In the genomic region with DNA sequence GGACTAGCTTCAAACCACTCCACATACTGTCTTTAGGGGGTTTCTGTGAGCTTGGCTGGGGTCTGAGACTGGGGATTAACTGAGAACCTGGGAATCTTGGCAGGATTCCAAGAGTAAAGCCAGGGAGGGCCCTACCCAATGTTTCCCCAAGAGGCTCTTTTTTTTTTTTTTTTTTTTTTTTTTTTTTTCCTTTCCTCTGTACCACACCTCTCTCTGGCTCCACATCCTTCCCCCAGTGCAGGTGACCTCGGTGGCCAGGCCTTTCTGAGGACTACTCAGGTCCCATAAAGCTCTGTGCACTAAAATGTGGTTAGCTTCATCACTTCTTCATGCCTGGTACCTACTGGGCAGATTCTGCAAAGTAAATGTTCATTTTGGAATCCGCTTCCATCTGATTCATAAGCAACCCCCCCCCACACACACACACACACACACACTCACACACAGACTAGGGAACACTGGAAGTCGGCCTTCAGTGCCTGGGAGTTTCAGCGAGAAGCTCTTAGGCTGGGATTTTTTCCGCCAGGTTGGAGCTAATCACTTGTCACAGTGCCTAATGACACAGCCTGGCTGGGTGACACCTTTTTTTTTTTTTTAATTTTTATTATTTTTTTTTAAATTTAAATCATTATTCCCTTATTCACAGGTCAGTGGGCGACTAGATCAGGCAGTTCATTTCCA, we compare ENCODE assay signal across 9 mouse cellular contexts. TPM values are rescaled to one million over a fixed set of nuclear protein-coding genes. Genes with fewer than 3 reads are reported as not detected.
A peak's percentile ranks its signal among the peaks of the same experiment; 100 is the strongest.
DNase-seq lines count a peak whose midpoint lies in the region; ATAC-seq and TF ChIP-seq lines count a peak whose summit lies in the region.
"Had no signal": no experiment of that assay in that cellular context is flagged by ENCODE, and none has a peak within 500 bp of the region (broad histone marks: within the 10 kb centered on the region; RNA-seq: fewer than 3 reads in every experiment).

No protein-coding gene starts in this region.

- no peak for TF ChIP-seq POLR2A in cerebellum, adult 2 months (IDR thresholded peaks at IDR 0.05; ENCODE audit: borderline replicate concordance, insufficient read depth, low read length)

- no peak overlapping the region for H3K27ac ChIP-seq in cerebellum, adult 2 months (ENCODE audit: insufficient read depth, low read length)
- H3K27ac ChIP-seq in forebrain, postnatal 0 days (ENCODE audit: low read depth, low read length), result peak overlapping the region; percentile 92
- H3K27ac ChIP-seq in liver, embryonic 16.5 days (ENCODE audit: low read length), result no peak overlapping the region
- no peak overlapping the region for H3K27ac ChIP-seq in stomach, embryonic 15.5 days
- H3K27ac ChIP-seq: macrophage had no signal

- peak overlapping the region; percentile 87 for H3K9ac ChIP-seq in forebrain, postnatal 0 days
- no peak overlapping the region for H3K9ac ChIP-seq in liver, embryonic 16.5 days (ENCODE audit: low read depth, low read length)
- no peak overlapping the region for H3K9ac ChIP-seq in stomach, embryonic 15.5 days

- H3K4me3 ChIP-seq in cerebellum, adult 2 months (replicated peaks; ENCODE audit: insufficient read depth, low read depth, low read length), result peak overlapping the region; percentile 86
- peak overlapping the region; percentile 79 for H3K4me3 ChIP-seq in E14TG2a.4 (replicated peaks; ENCODE audit: low read length)
- peak overlapping the region; percentile 75 for H3K4me3 ChIP-seq in forebrain, postnatal 0 days (ENCODE audit: low read depth, low read length)
- H3K4me3 ChIP-seq in liver, embryonic 16.5 days (ENCODE audit: low read depth, low read length), result peak overlapping the region; percentile 37
- peak overlapping the region; percentile 51 for H3K4me3 ChIP-seq in stomach, embryonic 15.5 days (replicated peaks)

- H3K9me3 ChIP-seq in E14TG2a.4 (ENCODE audit: low read length), result no peaks in the 10 kb centered on the region
- no peaks in the 10 kb centered on the region for H3K9me3 ChIP-seq in forebrain, postnatal 0 days (ENCODE audit: low read length)
- H3K9me3 ChIP-seq in liver, embryonic 16.5 days (replicated peaks; ENCODE audit: control insufficient read depth, low read length), result no peaks in the 10 kb centered on the region
- no peaks in the 10 kb centered on the region for H3K9me3 ChIP-seq in stomach, embryonic 15.5 days

- TF ChIP-seq CTCF in cerebellum, adult 2 months (IDR thresholded peaks at IDR 0.05; ENCODE audit: borderline replicate concordance, insufficient read depth, low read depth, low read length), result no peak
- TF ChIP-seq CTCF in E14TG2a.4 (conservative IDR thresholded peaks at IDR 0.05; ENCODE audit: low read length), result no peak
- no peak for TF ChIP-seq CTCF in forebrain, postnatal 0 days (IDR thresholded peaks at IDR 0.05; ENCODE audit: low read depth)

- ATAC-seq in forebrain, postnatal 0 days, result peak; percentile 7; the same call in 1 of the 2 replicates
- no peak for ATAC-seq in liver, embryonic 16.5 days (ENCODE audit: low read depth)
- peak; percentile 18; the same call in 1 of the 2 replicates for ATAC-seq in stomach, embryonic 15.5 days (ENCODE audit: insufficient read depth, low FRiP score, low read depth)

- no peaks in the 10 kb centered on the region; the same call in 1 of the 2 replicates for H3K27me3 ChIP-seq in cerebellum, adult 2 months (ENCODE audit: control insufficient read depth, insufficient read depth, low read length)
- peaks cover 52% of the 10 kb centered on the region for H3K27me3 ChIP-seq in E14TG2a.4 (ENCODE audit: insufficient read depth, low read length)
- H3K27me3 ChIP-seq in forebrain, postnatal 0 days (ENCODE audit: insufficient read depth, low read length), result no peaks in the 10 kb centered on the region
- peaks cover 35% of the 10 kb centered on the region for H3K27me3 ChIP-seq in liver, embryonic 16.5 days (ENCODE audit: control insufficient read depth, insufficient read depth, low read depth, low read length)
- peaks cover 35% of the 10 kb centered on the region for H3K27me3 ChIP-seq in stomach, embryonic 15.5 days (replicated peaks)

- H3K4me2 ChIP-seq in forebrain, postnatal 0 days (ENCODE audit: low read depth), result peak overlapping the region; percentile 63
- H3K4me2 ChIP-seq in liver, embryonic 16.5 days (ENCODE audit: low read depth, low read length), result peak overlapping the region; percentile 42
- H3K4me2 ChIP-seq in stomach, embryonic 15.5 days, result peak overlapping the region; percentile 85

- DNase-seq in cerebellum, adult 2 months, result peak in 1 of 2 experiments; percentile 15
- DNase-seq in cerebellum, adult 11 months, result no peak
- peak; percentile 68 for DNase-seq in forebrain, postnatal 0 days
- no peak for DNase-seq in urinary bladder, postnatal 4 days (ENCODE audit: low spot score in 2 of 2)
- DNase-seq in ovary, postnatal 10 days (ENCODE audit: low spot score), result no peak

- 8% methylated on average over 6 of the region's 6 CpGs for WGBS in cerebellum, adult 2 months
- 2% methylated on average over 6 of the region's 6 CpGs for WGBS in forebrain, postnatal 0 days
- 4% methylated on average over 6 of the region's 6 CpGs for WGBS in liver, embryonic 16.5 days (ENCODE audit: insufficient replicate concordance)
- WGBS in stomach, embryonic 15.5 days, result 5% methylated on average over 6 of the region's 6 CpGs

- peaks cover 3% of the 10 kb centered on the region; the same call in 1 of the 2 replicates for H3K4me1 ChIP-seq in cerebellum, adult 2 months (ENCODE audit: control insufficient read depth, insufficient read depth, low read length)
- peaks cover 38% of the 10 kb centered on the region for H3K4me1 ChIP-seq in E14TG2a.4 (replicated peaks; ENCODE audit: low read depth, low read length)
- H3K4me1 ChIP-seq in forebrain, postnatal 0 days (ENCODE audit: insufficient read depth), result no peaks in the 10 kb centered on the region
- no peaks in the 10 kb centered on the region for H3K4me1 ChIP-seq in liver, embryonic 16.5 days (ENCODE audit: control insufficient read depth, low read depth, low read length)
- H3K4me1 ChIP-seq in stomach, embryonic 15.5 days, result peaks cover 9% of the 10 kb centered on the region

- no peaks in the 10 kb centered on the region for H3K36me3 ChIP-seq in E14TG2a.4 (ENCODE audit: insufficient read depth, low read length)
- H3K36me3 ChIP-seq in forebrain, postnatal 0 days (ENCODE audit: insufficient read depth), result no peaks in the 10 kb centered on the region
- no peaks in the 10 kb centered on the region for H3K36me3 ChIP-seq in liver, embryonic 16.5 days (ENCODE audit: control insufficient read depth, insufficient read depth)
- H3K36me3 ChIP-seq in stomach, embryonic 15.5 days, result no peaks in the 10 kb centered on the region

RNA-seq across cellular contexts. Expression of a gene that starts 0.7 kb away (rescaled TPM):
- 19.9 and 24.4 TPM in 2 replicates for polyA plus RNA-seq in cerebellum, adult 2 months (2012; rRNA removed)
- 98.9 and 109 TPM in 2 replicates for total RNA-seq in forebrain, postnatal 0 days (2014; rRNA removed)
- polyA plus RNA-seq in forebrain, postnatal 0 days (2015; fragmentation: Nextera tagmentation; extraction: Ambion mirVana), result 46.8 and 69.9 TPM in 2 replicates
- polyA plus RNA-seq in liver, embryonic 16.5 days (2015; fragmentation: Nextera tagmentation; extraction: Ambion mirVana), result 0.02 TPM in 1 of 2 replicates, not detected in the other
- polyA plus RNA-seq in stomach, embryonic 15.5 days (2015; fragmentation: Nextera tagmentation; extraction: Ambion mirVana), result 1.0 and 1.2 TPM in 2 replicates
- polyA plus RNA-seq: macrophage had no signal
